Mouse (Mus musculus) heart, postnatal 25 days (tissue): ENCODE results near the gene Tspyl2. TPM values are rescaled to one million over a fixed set of nuclear protein-coding genes. Genes with fewer than 3 reads are reported as not detected.
"Not testable (repeated sequence)": the region's sequence is repeated elsewhere in the genome, so short reads cannot be mapped to it uniquely, and the experiment has no call there.

Experiments used
- DNase-seq: peaks from one replicate; pipeline ENCODE4 v3.0.0; 2022; ENCODE audit warnings: low spot score
- intact Hi-C: fragments of 180-260 bp; cut with DNase I; formaldehyde crosslinking; loops from one replicate; pipeline ENCODE4 v1.15.1; 2025
- total RNA-seq, 2 experiments: library from RNA; stranded (reverse); gene quantifications; 2 replicates each; pipeline ENCODE4 v1.2.3; 2021

The Tspyl2 gene
- 10 to 100 TPM in 1 of 2 experiments, 1 to 10 TPM in 1; 7.2 to 10.5 TPM for total RNA-seq

- intact Hi-C loops = loop anchor here (5.0 kb wide), 1 partner anchor 105 kb away; no protein-coding TSS in a partner anchor
Observed at GRCm38 (mm10) chrX:152342358-152342901, at the start of gene Tspyl2. TSS of gene Tspyl2 (minus strand) at chrX:152342425.

GRCm38 (mm10) chrX:152368397-152369273, 26.4 kb upstream of the Tspyl2 start, which contains the start of gene Gpr173:
TSS of gene Gpr173 (minus strand) at chrX:152368704.
- DNase-seq = peak; percentile 37
- intact Hi-C loops = no loop called here

More at GRCm38 (mm10) chrX:152342358-152342901, at the start of gene Tspyl2:
- peak; percentile 91 for DNase-seq

- intact Hi-C loops = no loop called here
- DNase-seq = no peak
Observed at GRCm38 (mm10) chrX:152368054-152368396, 25.8 kb upstream of the Tspyl2 start.

GRCm38 (mm10) chrX:152366418-152366817, 24.2 kb upstream of the Tspyl2 start:
- DNase-seq = no peak
- intact Hi-C loops = no loop called here

GRCm38 (mm10) chrX:152352553-152353153, 10.4 kb upstream of the Tspyl2 start:
- no peak for DNase-seq
- intact Hi-C loops = loop anchor here (5.0 kb wide), 1 partner anchor 110 kb away; no protein-coding TSS in a partner anchor

GRCm38 (mm10) chrX:152347041-152347440, 4.8 kb upstream of the Tspyl2 start:
- intact Hi-C loops = no loop called here

GRCm38 (mm10) chrX:152346587-152346986, 4.4 kb upstream of the Tspyl2 start:
- DNase-seq = no peak
- intact Hi-C loops = no loop called here

More at GRCm38 (mm10) chrX:152347041-152347440, 4.8 kb upstream of the Tspyl2 start:
- DNase-seq = no peak

- intact Hi-C loops = loop anchor here (5.0 kb wide), 1 partner anchor 106 kb away; no protein-coding TSS in a partner anchor
- no peak for DNase-seq
Observed at GRCm38 (mm10) chrX:152342903-152343302, 678 bp upstream of the Tspyl2 start.

GRCm38 (mm10) chrX:152341496-152341895, 729 bp downstream of the Tspyl2 start:
- intact Hi-C loops = loop anchor here (5.0 kb wide), 1 partner anchor 104 kb away; no protein-coding TSS in a partner anchor
- no peak for DNase-seq

- intact Hi-C loops = no loop called here
- DNase-seq = peak; percentile 86
Observed at GRCm38 (mm10) chrX:152336546-152337332, 5.5 kb downstream of the Tspyl2 start.

- DNase-seq, intact Hi-C loops: not testable (repeated sequence)
Observed at GRCm38 (mm10) chrX:152336123-152336522, 6.1 kb downstream of the Tspyl2 start.

- intact Hi-C loops, DNase-seq: not testable (repeated sequence)
Observed at GRCm38 (mm10) chrX:152329400-152329799, 12.8 kb downstream of the Tspyl2 start.

GRCm38 (mm10) chrX:152327689-152328052, 14.6 kb downstream of the Tspyl2 start:
- intact Hi-C loops = no loop called here
- no peak for DNase-seq

- intact Hi-C loops = no loop called here
- peak; percentile 74 for DNase-seq
Observed at GRCm38 (mm10) chrX:152326996-152327688, 15.1 kb downstream of the Tspyl2 start, which contains the start of gene Kantr. TSS of gene Kantr (minus strand) at chrX:152327495.

GRCm38 (mm10) chrX:152323584-152323983, 18.6 kb downstream of the Tspyl2 start:
- DNase-seq = no peak
- intact Hi-C loops = no loop called here

- DNase-seq = no peak
- intact Hi-C loops = no loop called here
Observed at GRCm38 (mm10) chrX:152322776-152323175, 19.4 kb downstream of the Tspyl2 start.

- intact Hi-C loops = no loop called here
Observed at GRCm38 (mm10) chrX:152320535-152320934, 21.7 kb downstream of the Tspyl2 start.

GRCm38 (mm10) chrX:152307942-152308341, 34.3 kb downstream of the Tspyl2 start:
- no peak for DNase-seq
- intact Hi-C loops = loop anchor here (5.0 kb wide), 1 partner anchor 131 kb away; no protein-coding TSS in a partner anchor

More at GRCm38 (mm10) chrX:152320535-152320934, 21.7 kb downstream of the Tspyl2 start:
- no peak for DNase-seq

- DNase-seq = no peak
- intact Hi-C loops = loop anchor here (5.0 kb wide), 1 partner anchor 130 kb away; no protein-coding TSS in a partner anchor
Observed at GRCm38 (mm10) chrX:152307371-152307770, 34.9 kb downstream of the Tspyl2 start.
